Mouse (Mus musculus) kidney, embryonic 16.5 days (tissue): ENCODE data around the gene Wnt10b. TPM values are rescaled to one million over a fixed set of nuclear protein-coding genes. Genes with fewer than 3 reads are reported as not detected.

Experiments
- ATAC-seq: fragments of 200-750 bp; cut with Nextera tagmentation; 2 replicates; pipeline ENCODE4 v1.8.0; 2017; ENCODE audit warnings: moderate TSS enrichment; ENCODE audit not compliant: low FRiP score, low TSS enrichment
- H3K27ac ChIP-seq: fragments of 300-500 bp; sonication (generic); 2 replicates; pipeline ENCODE4 v1.5.1; 2014; ENCODE audit warnings: low read length
- H3K27me3 ChIP-seq: fragments of 300-500 bp; sonication (generic); 2 replicates; pipeline ENCODE4 v1.6.1; 2014; ENCODE audit warnings: low read length, control low read depth, mixed read lengths; ENCODE audit not compliant: insufficient read depth
- H3K36me3 ChIP-seq: fragments of 300-500 bp; sonication (generic); 2 replicates; pipeline ENCODE4 v1.6.1; 2014; ENCODE audit warnings: low read length, control low read depth, mixed read lengths; ENCODE audit not compliant: insufficient read depth
- H3K4me1 ChIP-seq: fragments of 300-500 bp; sonication (generic); 2 replicates; pipeline ENCODE4 v1.6.1; 2014; ENCODE audit warnings: low read length, control low read depth, mixed read lengths; ENCODE audit not compliant: insufficient read depth
- H3K4me2 ChIP-seq: fragments of 300-500 bp; sonication (generic); replicated peaks from 2 replicates; pipeline ENCODE4 v1.6.1; 2014; ENCODE audit warnings: low read depth, low read length
- H3K4me3 ChIP-seq: fragments of 300-500 bp; sonication (generic); 2 replicates; pipeline ENCODE4 v1.5.1; 2014; ENCODE audit warnings: mild to moderate bottlenecking, low read length
- H3K9ac ChIP-seq: fragments of 300-500 bp; sonication (generic); replicated peaks from 2 replicates; pipeline ENCODE4 v1.6.1; 2014; ENCODE audit warnings: low read length
- H3K9me3 ChIP-seq: fragments of 300-500 bp; sonication (generic); 2 replicates; pipeline ENCODE4 v1.6.1; 2016; ENCODE audit warnings: low read length, control low read depth
- WGBS: fragments of 180-500 bp; shearing (Covaris S2); extraction: QIAGEN DNeasy Blood & Tissue Kit; methylation state at CpG from one replicate; pipeline ENCODE4 v1.1.7; 2014; 5-methylcytosine and 5-hydroxymethylcytosine counted together
- polyA plus RNA-seq: library from polyadenylated mRNA; unstranded; fragments of >200 nt; fragmentation: Nextera tagmentation; extraction: Ambion mirVana; gene quantifications from 2 replicates; pipeline ENCODE4 v1.2.1, GENCODE M21; 2015

Gene Wnt10b
- polyA plus RNA-seq, 1 experiment from 2014 or later = 0.17 TPM

GRCm38 (mm10) chr15:98808651-98809134, 30.7 kb upstream of the Wnt10b start:
- WGBS = 7% methylated on average over 6 of the region's 6 CpGs
- H3K27me3 ChIP-seq = peaks cover 64% of the 10 kb centered on the region
- ATAC-seq = no peak
- H3K27ac ChIP-seq = no peak overlapping the region
- peaks cover 34% of the 10 kb centered on the region for H3K4me1 ChIP-seq
- H3K36me3 ChIP-seq = peaks cover 18% of the 10 kb centered on the region
- H3K4me2 ChIP-seq = no peak overlapping the region
- no peaks in the 10 kb centered on the region for H3K9me3 ChIP-seq
- H3K4me3 ChIP-seq = peak overlapping the region; percentile 48
- H3K9ac ChIP-seq = peak overlapping the region; percentile 45; the same call in 1 of the 2 replicates

- Histone ChIP-seq H3K4me2 (peak overlapping the region; percentile 86), H3K9ac (peak overlapping the region; percentile 45), H3K9me3 (no peaks in the 10 kb centered on the region), H3K4me1 (peaks cover 36% of the 10 kb centered on the region), H3K4me3 (peak overlapping the region; percentile 48), H3K27ac (no peak overlapping the region), H3K36me3 (peaks cover 12% of the 10 kb centered on the region), H3K27me3 (peaks cover 70% of the 10 kb centered on the region)
- WGBS = under 1% methylated on average over 34 of the region's 34 CpGs
- ATAC-seq = no peak
Measured at GRCm38 (mm10) chr15:98807895-98808650, 30.1 kb upstream of the Wnt10b start.

GRCm38 (mm10) chr15:98806809-98807770, 29.1 kb upstream of the Wnt10b start:
- no peaks in the 10 kb centered on the region for H3K9me3 ChIP-seq
- 1% methylated on average over 58 of the region's 58 CpGs for WGBS
- peak overlapping the region; percentile 45; the same call in 1 of the 2 replicates for H3K9ac ChIP-seq

GRCm38 (mm10) chr15:98806071-98806808, 28.3 kb upstream of the Wnt10b start:
- peaks cover 2% of the 10 kb centered on the region; the same call in 1 of the 2 replicates for H3K36me3 ChIP-seq
- H3K9me3 ChIP-seq = no peaks in the 10 kb centered on the region
- peaks cover 36% of the 10 kb centered on the region for H3K4me1 ChIP-seq
- H3K4me3 ChIP-seq = peak overlapping the region; percentile 55
- peaks cover 87% of the 10 kb centered on the region for H3K27me3 ChIP-seq
- ATAC-seq = no peak
- peak overlapping the region; percentile 86 for H3K4me2 ChIP-seq
- WGBS = 8% methylated on average over 30 of the region's 30 CpGs
- H3K9ac ChIP-seq = no peak overlapping the region
- H3K27ac ChIP-seq = no peak overlapping the region

More at GRCm38 (mm10) chr15:98806809-98807770, 29.1 kb upstream of the Wnt10b start:
- Histone ChIP-seq H3K36me3 (peaks cover 6% of the 10 kb centered on the region; the same call in 1 of the 2 replicates), H3K27ac (no peak overlapping the region), H3K4me2 (peak overlapping the region; percentile 86), H3K4me3 (peak overlapping the region; percentile 48), H3K27me3 (peaks cover 80% of the 10 kb centered on the region), H3K4me1 (peaks cover 36% of the 10 kb centered on the region)
- no peak for ATAC-seq

DNA sequence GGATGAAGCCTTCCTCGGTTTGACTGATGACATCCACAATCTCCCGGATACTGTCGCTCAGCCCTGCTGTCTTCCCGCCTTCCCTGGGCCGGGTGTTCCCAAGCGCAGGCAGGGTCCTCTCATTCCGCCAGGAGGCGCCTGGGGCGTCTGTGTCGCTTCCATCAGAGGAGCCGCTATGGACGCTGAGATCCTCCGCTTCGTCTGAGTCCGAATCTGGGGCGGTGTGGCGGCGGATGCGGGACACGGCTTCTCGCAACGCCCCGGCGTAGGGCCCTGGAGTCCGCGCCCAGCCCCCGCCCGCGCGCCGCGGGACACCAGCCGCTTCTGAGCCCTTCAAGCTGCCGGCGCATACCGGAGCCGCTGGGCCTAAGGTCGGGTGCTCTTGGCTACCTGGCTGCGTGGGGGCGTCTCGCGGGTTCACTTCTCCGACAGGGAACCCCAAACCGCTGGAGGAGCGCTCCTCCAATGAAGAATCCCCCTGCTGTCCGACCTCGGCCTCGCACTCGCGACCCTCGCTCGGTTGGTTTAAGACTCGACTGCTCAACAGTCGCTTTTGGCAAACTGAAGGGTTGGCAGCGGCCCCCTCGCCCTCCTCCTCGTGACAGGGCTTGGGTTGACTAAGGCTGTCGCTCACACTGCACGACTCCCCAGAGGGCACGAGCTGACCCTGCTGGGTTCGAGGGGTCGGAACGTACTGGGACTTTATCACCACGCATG, 27.5 kb upstream of the Wnt10b start:
- H3K9me3 ChIP-seq = no peaks in the 10 kb centered on the region
- peak; percentile 39; the same call in 1 of the 2 replicates for ATAC-seq
- H3K27ac ChIP-seq = no peak overlapping the region
- H3K4me2 ChIP-seq = peak overlapping the region; percentile 86
- no peaks in the 10 kb centered on the region for H3K36me3 ChIP-seq
- peak overlapping the region; percentile 63 for H3K9ac ChIP-seq
- 1% methylated on average over 64 of the region's 64 CpGs for WGBS
- peaks cover 95% of the 10 kb centered on the region for H3K27me3 ChIP-seq
- H3K4me3 ChIP-seq = peak overlapping the region; percentile 55
- H3K4me1 ChIP-seq = peaks cover 36% of the 10 kb centered on the region

GRCm38 (mm10) chr15:98804054-98804453, 26.1 kb upstream of the Wnt10b start:
- no peaks in the 10 kb centered on the region for H3K36me3 ChIP-seq
- H3K27ac ChIP-seq = no peak overlapping the region
- peak overlapping the region; percentile 18 for H3K4me3 ChIP-seq
- peaks cover 36% of the 10 kb centered on the region for H3K4me1 ChIP-seq
- H3K4me2 ChIP-seq = peak overlapping the region; percentile 33
- no peak overlapping the region for H3K9ac ChIP-seq
- no peak for ATAC-seq
- WGBS = under 1% methylated on average over 32 of the region's 32 CpGs
- no peaks in the 10 kb centered on the region for H3K9me3 ChIP-seq
- peaks cover 99% of the 10 kb centered on the region for H3K27me3 ChIP-seq

GRCm38 (mm10) chr15:98802926-98803325, 25.0 kb upstream of the Wnt10b start:
- Histone ChIP-seq H3K27ac (no peak overlapping the region), H3K4me2 (no peak overlapping the region), H3K27me3 (peaks cover 99% of the 10 kb centered on the region), H3K9ac (no peak overlapping the region), H3K4me1 (peaks cover 30% of the 10 kb centered on the region), H3K4me3 (no peak overlapping the region), H3K9me3 (no peaks in the 10 kb centered on the region), H3K36me3 (no peaks in the 10 kb centered on the region)
- ATAC-seq = no peak
- WGBS = 3% methylated on average over 8 of the region's 8 CpGs

DNA sequence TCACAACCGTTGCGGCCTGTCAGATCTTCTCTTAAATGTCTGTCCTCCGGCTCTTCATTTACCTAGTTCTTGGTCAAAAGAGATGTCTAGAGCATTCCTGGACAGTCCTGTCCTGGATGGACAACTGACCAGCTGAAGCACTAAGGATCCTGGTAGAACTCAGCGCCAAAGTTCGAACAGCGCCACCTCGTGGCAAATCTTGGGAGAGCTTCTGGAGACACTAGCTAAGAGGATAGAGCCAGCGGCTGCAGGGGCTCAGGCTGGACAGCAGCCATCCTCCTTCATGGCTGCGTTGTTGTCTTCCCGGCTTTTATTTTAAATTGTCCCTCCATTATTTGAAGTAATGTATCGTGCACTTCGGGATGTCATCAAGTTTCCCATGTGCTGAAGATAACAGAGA, 21.4 kb upstream of the Wnt10b start:
- no peak overlapping the region for H3K4me2 ChIP-seq

More for the DNA sequence above, 21.4 kb upstream of the Wnt10b start:
- Histone ChIP-seq H3K9ac (no peak overlapping the region), H3K4me1 (peaks cover 7% of the 10 kb centered on the region; the same call in 1 of the 2 replicates), H3K4me3 (no peak overlapping the region), H3K9me3 (no peaks in the 10 kb centered on the region), H3K36me3 (no peaks in the 10 kb centered on the region), H3K27me3 (peaks cover 98% of the 10 kb centered on the region), H3K27ac (no peak overlapping the region)
- ATAC-seq = peak; percentile 52; the same call in 1 of the 2 replicates
- WGBS = 8% methylated on average over 12 of the region's 12 CpGs
